Mouse (Mus musculus): ENCODE data around the gene Flnb. TPM values are rescaled to one million over a fixed set of nuclear protein-coding genes. Genes with fewer than 3 reads are reported as not detected.

Gene Flnb
- total RNA-seq, 2 experiments from 2014 or later: 21.8 to 22.6 TPM

DNA sequence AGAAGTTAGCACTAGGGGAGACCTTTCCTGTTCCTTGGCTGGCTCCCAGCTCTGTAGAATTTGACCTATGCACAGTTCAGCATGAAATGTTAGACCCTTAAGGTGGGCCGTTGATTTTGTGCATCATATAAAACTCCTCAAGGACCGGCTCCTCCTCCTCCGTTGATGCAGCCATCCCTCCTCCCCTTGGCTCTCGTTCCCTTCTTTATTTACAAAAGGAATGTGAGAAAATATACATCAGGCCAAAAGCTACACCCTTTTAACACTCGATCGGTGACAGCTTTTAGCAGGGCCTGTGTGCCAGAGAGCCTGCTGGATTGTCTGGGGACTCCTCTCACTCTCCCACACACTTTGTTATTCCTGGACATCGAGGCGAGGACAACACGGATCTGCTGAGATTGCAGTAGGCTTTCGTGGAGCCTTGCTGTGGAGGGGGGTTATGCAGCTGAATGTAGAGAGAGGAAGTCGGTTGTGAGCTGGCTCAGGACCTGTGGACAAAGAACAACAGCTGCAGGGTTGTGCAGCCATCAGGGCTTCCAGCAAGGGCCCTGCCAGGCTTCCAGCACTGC, 82.8 kb downstream of the Flnb start:
- DNase-seq: peak; percentile 45 to 75

- DNase-seq: no peak
These were observed 83.9 kb downstream of the Flnb start for GRCm38 (mm10) chr14:7901484-7902240.

DNA sequence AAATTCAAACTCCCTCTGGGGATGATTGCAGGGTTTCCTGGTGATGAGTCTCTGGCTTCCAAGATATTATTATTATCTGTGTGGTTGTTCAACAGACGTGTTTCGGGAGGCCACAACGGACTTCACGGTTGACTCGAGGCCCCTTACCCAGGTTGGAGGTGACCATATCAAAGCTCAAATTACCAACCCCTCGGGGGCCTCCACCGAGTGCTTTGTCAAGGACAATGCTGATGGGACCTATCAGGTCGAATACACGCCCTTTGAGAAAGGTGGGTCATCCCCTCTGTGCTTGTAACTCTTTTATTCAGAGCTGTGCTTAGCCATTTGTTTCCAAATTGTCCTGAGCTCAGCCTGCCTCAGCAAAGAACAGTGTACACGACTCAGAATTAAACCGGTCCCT, 89.3 kb downstream of the Flnb start:
- DNase-seq: no peak

DNA sequence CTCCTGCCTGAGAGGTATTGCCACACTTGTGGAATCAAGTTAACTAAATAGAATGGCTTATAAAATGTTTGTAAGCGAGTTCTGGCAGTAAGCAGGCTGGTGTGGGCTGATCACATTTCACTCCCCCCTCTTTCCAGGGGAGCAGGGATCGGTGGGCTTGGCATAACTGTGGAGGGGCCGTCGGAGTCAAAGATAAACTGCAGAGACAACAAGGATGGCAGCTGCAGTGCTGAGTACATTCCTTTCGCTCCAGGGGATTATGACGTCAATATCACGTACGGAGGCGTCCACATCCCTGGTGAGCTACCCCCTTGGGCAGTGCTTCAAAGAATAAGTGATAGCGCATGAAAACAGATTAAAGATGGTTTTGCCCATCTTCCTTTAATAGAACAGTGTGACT, 91.7 kb downstream of the Flnb start:
- no peak for DNase-seq

- DNase-seq: peak in 1 of 2 experiments; percentile 58
These were observed 96.1 kb downstream of the Flnb start for GRCm38 (mm10) chr14:7913842-7914241.

GRCm38 (mm10) chr14:7914461-7914860, 96.7 kb downstream of the Flnb start:
- DNase-seq: no peak

DNA sequence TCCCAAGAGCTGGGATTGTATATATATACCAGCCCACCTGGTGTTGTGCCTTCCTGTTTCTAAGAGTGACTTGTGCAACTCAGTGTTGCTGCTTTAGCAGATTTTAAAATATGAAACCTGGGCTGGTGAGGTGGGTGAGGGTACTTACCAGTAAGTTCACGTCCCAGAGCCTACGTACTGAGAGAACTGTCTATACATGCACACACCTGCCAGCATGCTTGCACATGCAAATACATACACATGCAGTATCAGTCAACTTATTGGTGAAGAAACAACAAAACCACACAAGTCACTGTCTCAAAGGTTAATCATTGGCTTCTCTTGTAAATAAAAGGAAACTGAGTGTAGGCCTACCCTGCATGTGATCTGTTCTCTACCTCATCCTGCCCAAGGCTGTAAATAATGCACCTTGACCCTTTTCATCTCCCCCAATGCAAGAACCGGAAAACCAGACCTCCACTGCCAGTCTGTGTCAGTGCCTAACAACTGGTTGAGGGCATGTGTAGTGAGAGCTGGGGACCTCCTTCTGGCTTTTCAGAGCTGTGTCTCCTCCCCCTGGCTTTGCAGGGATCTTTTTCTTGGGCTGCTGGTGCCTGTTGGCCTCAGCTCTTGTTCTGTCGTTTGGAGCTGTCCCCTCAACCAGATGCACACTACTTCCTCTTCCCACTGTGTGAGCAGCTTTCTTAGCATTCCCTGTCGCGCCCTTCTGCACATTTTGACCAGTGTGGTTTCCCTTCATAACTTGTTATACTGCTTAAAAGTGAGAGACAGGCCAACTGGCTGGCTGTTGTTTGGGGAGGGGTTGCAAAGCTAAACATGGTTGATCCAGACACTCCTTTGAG, 100.6 kb downstream of the Flnb start:
- DNase-seq: no peak

DNA sequence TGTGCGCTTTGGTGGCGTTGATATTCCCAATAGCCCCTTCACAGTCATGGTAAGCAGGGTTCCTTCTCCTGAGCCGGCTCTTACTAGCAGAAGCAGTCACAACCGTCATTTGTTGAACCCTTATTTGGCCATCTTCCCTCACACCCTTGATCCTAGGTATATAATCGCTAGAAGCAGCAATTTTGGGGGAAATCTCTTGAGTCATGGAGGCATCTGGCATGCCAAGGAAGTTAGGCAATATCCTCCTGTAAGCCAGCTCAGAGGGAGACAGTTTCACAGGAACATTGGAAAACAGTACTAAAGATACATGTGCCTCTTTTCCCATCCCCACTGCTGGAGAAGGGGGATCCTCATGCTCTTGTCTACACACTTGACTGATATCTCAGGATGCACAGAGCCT, 101.6 kb downstream of the Flnb start:
- DNase-seq: no peak

GRCm38 (mm10) chr14:7919921-7920320, 102.2 kb downstream of the Flnb start:
- no peak for DNase-seq

- no peak for DNase-seq
These were observed 103.7 kb downstream of the Flnb start for GRCm38 (mm10) chr14:7921459-7921858.

GRCm38 (mm10) chr14:7923635-7924034, 105.9 kb downstream of the Flnb start:
- DNase-seq: no peak

- DNase-seq: no peak
These were observed 110.6 kb downstream of the Flnb start for GRCm38 (mm10) chr14:7928362-7928761.

GRCm38 (mm10) chr14:7929029-7929428, 111.3 kb downstream of the Flnb start:
- no peak for DNase-seq

DNA sequence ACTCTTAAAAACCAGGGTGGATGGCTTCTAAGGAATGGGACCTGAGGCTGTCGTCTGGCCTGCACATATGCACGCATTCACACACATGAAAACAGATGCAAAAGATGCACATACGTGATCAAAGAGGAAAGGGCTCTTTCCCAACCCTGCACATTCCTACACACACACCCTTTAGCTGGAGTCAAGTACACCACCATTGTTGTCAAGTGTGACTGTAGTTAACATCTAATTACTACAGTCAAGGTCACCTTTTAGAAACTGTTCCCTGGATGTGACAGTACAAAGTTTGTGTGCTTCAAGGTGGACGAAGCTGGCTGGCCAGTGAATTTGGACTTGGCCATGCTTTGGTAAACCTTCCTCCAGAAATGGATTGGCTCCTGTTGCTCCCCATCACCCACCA, 114.4 kb downstream of the Flnb start:
- no peak for DNase-seq

DNA sequence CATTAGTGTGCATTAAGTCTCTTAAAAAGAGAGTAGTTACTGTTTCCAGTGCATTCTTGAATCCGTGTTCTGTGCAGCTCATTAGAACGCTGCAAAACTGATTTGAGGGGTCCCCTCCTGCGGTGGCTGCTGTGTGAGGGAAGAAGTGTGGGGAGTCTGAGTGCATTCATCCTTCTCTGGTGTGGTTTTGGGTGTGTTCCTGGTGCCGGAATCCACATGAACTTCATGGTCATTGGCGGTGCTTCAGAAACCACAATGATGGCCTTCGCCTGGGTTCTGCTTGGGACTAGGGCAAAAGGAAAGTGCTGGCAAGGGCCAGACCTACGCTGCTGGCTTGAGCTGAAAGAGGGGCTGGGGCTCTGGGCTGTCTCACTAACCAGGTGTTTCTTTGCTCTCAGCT, 116.4 kb downstream of the Flnb start:
- DNase-seq: no peak

DNA sequence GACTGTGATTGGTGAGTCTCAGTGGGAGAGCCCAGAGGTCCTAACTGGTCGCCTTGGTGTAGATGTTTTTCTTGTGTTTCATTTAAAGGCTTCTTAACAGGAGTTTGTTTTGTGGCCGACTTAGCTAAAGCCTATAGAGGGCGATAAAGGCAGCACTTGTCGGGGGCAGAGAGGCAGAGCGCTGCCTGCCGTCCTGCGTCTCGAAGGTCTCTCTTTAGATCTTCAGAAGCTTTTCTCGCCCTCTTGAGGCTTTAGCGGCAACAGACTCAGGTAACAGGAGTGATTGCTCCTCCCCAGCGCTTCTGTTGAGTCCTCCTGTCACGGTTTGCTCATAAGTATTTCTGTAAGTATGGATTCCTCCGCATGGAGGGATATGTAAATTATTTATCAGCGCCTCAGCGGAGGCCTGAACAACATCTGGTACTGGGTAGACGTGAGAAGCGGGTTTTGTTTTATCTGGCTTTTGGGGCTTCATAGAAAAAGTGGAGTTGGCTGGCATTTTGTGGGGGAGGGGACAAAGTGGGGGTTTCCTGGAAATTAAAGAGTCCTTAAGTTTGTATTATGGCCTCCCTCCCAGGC, 119.4 kb downstream of the Flnb start:
- no peak for DNase-seq

- DNase-seq: no peak
These were observed 121.3 kb downstream of the Flnb start for GRCm38 (mm10) chr14:7938809-7939784.

GRCm38 (mm10) chr14:7941413-7941812, 123.7 kb downstream of the Flnb start:
- DNase-seq: no peak

GRCm38 (mm10) chr14:7943101-7943800, 125.5 kb downstream of the Flnb start:
- DNase-seq: peak in 1 of 2 experiments; percentile 39

- DNase-seq: no peak
These were observed 126.0 kb downstream of the Flnb start for GRCm38 (mm10) chr14:7943801-7944135.
